ENCODE assay signal across 18 mouse cellular contexts in genomic region chr13:38614298-38614697, GRCm38 (mm10). TPM values are rescaled to one million over a fixed set of nuclear protein-coding genes. Genes with fewer than 3 reads are reported as not detected.
DNase-seq lines count a peak whose midpoint lies in the region; ATAC-seq and TF ChIP-seq lines count a peak whose summit lies in the region.
"Had no signal": no experiment of that assay in that cellular context is flagged by ENCODE, and none has a peak within 500 bp of the region (broad histone marks: within the 10 kb centered on the region; RNA-seq: fewer than 3 reads in every experiment).

No protein-coding gene starts in this region.

- 0 out of 2 replicates have a peak overlapping the region, but pooled peaks have one; percentile 18 for H3K27ac ChIP-seq in heart, embryonic 10.5 days
- peak overlapping the region; percentile 7; the same call in 1 of the 2 replicates for H3K27ac ChIP-seq in kidney, embryonic 16.5 days (ENCODE audit: low read length)
- peak overlapping the region; percentile 20 for H3K27ac ChIP-seq in bone marrow macrophage, adult 2 months (ENCODE audit: insufficient read depth, low read depth, low read length)
- H3K27ac ChIP-seq in liver, embryonic 16.5 days (ENCODE audit: low read length), result peak overlapping the region; percentile 45
- H3K27ac ChIP-seq in midbrain, embryonic 13.5 days, result no peak overlapping the region
- H3K27ac ChIP-seq: hindbrain, postnatal 0 days; kidney, postnatal 0 days; limb, embryonic 10.5 days; midbrain, embryonic 10.5 days; neural tube, embryonic 13.5 days had no signal

- H3K9ac ChIP-seq in kidney, embryonic 16.5 days (replicated peaks; ENCODE audit: low read length), result no peak overlapping the region
- peak overlapping the region; percentile 38 for H3K9ac ChIP-seq in liver, embryonic 16.5 days (ENCODE audit: low read depth, low read length)
- no peak overlapping the region for H3K9ac ChIP-seq in midbrain, embryonic 13.5 days (replicated peaks)
- H3K9ac ChIP-seq: neural tube, embryonic 13.5 days had no signal

- H3K4me2 ChIP-seq in kidney, embryonic 16.5 days (replicated peaks; ENCODE audit: low read depth, low read length), result 0 out of 2 replicates have a peak overlapping the region, but pooled peaks have one; percentile 5
- peak overlapping the region; percentile 22 for H3K4me2 ChIP-seq in liver, embryonic 16.5 days (ENCODE audit: low read depth, low read length)
- H3K4me2 ChIP-seq in midbrain, embryonic 13.5 days (replicated peaks), result no peak overlapping the region
- H3K4me2 ChIP-seq: neural tube, embryonic 13.5 days had no signal

- no peak for TF ChIP-seq POLR2A in bone marrow macrophage, adult 2 months (IDR thresholded peaks at IDR 0.05; ENCODE audit: borderline replicate concordance, low read depth, low read length)

- WGBS in heart, embryonic 10.5 days, result 54% methylated on average over 5 of the region's 5 CpGs
- 31% methylated on average over 5 of the region's 5 CpGs for WGBS in kidney, embryonic 16.5 days
- 23% methylated on average over 5 of the region's 5 CpGs for WGBS in liver, embryonic 16.5 days (ENCODE audit: insufficient replicate concordance)
- 92% methylated on average over 5 of the region's 5 CpGs for WGBS in midbrain, embryonic 13.5 days

- H3K9me3 ChIP-seq in heart, embryonic 10.5 days, result no peaks in the 10 kb centered on the region
- H3K9me3 ChIP-seq in kidney, embryonic 16.5 days (ENCODE audit: low read length), result no peaks in the 10 kb centered on the region
- no peaks in the 10 kb centered on the region for H3K9me3 ChIP-seq in liver, embryonic 16.5 days (replicated peaks; ENCODE audit: control insufficient read depth, low read length)
- H3K9me3 ChIP-seq in midbrain, embryonic 13.5 days, result no peaks in the 10 kb centered on the region; the same call in 1 of the 2 replicates
- H3K9me3 ChIP-seq: limb, embryonic 10.5 days; midbrain, embryonic 10.5 days; neural tube, embryonic 13.5 days had no signal

- peaks cover 12% of the 10 kb centered on the region; the same call in 1 of the 2 replicates for H3K4me1 ChIP-seq in heart, embryonic 10.5 days
- no peaks in the 10 kb centered on the region for H3K4me1 ChIP-seq in kidney, embryonic 16.5 days (ENCODE audit: insufficient read depth, low read length)
- peaks cover 18% of the 10 kb centered on the region for H3K4me1 ChIP-seq in bone marrow macrophage, adult 2 months (ENCODE audit: control insufficient read depth, insufficient read depth, low read length)
- H3K4me1 ChIP-seq in liver, embryonic 16.5 days (ENCODE audit: control insufficient read depth, low read depth, low read length), result peaks cover 30% of the 10 kb centered on the region
- H3K4me1 ChIP-seq in midbrain, embryonic 13.5 days (replicated peaks), result no peaks in the 10 kb centered on the region
- H3K4me1 ChIP-seq: limb, embryonic 10.5 days; midbrain, embryonic 10.5 days; neural tube, embryonic 13.5 days had no signal

- ATAC-seq in kidney, embryonic 16.5 days (ENCODE audit: low FRiP score, low TSS enrichment), result no peak
- no peak for ATAC-seq in liver, embryonic 16.5 days (ENCODE audit: low read depth)
- no peak for ATAC-seq in midbrain, embryonic 13.5 days
- ATAC-seq: forebrain, embryonic 14.5 days; hindbrain, postnatal 0 days had no signal

- H3K27me3 ChIP-seq in heart, embryonic 10.5 days (ENCODE audit: insufficient read depth, poor library complexity, severe bottlenecking), result no peaks in the 10 kb centered on the region
- no peaks in the 10 kb centered on the region for H3K27me3 ChIP-seq in kidney, embryonic 16.5 days (ENCODE audit: insufficient read depth, low read length)
- no peaks in the 10 kb centered on the region for H3K27me3 ChIP-seq in liver, embryonic 16.5 days (ENCODE audit: control insufficient read depth, insufficient read depth, low read depth, low read length)
- no peaks in the 10 kb centered on the region for H3K27me3 ChIP-seq in midbrain, embryonic 13.5 days
- H3K27me3 ChIP-seq: neural tube, embryonic 13.5 days had no signal

- no peak for TF ChIP-seq CTCF in bone marrow macrophage, adult 2 months (IDR thresholded peaks at IDR 0.05; ENCODE audit: low read depth, low read length)

- peaks cover 24% of the 10 kb centered on the region for H3K36me3 ChIP-seq in heart, embryonic 10.5 days
- H3K36me3 ChIP-seq in kidney, embryonic 16.5 days (ENCODE audit: insufficient read depth, low read length), result peaks cover 9% of the 10 kb centered on the region; the same call in 1 of the 2 replicates
- peaks cover 10% of the 10 kb centered on the region for H3K36me3 ChIP-seq in liver, embryonic 16.5 days (ENCODE audit: control insufficient read depth, insufficient read depth)
- peaks cover 45% of the 10 kb centered on the region for H3K36me3 ChIP-seq in midbrain, embryonic 13.5 days

- H3K4me3 ChIP-seq in heart, embryonic 10.5 days, result no peak overlapping the region
- H3K4me3 ChIP-seq in kidney, embryonic 16.5 days (ENCODE audit: low read length), result no peak overlapping the region
- H3K4me3 ChIP-seq in bone marrow macrophage, adult 2 months (ENCODE audit: insufficient read depth, low read length), result no peak overlapping the region
- no peak overlapping the region for H3K4me3 ChIP-seq in liver, embryonic 16.5 days (ENCODE audit: low read depth, low read length)
- no peak overlapping the region for H3K4me3 ChIP-seq in midbrain, embryonic 13.5 days (replicated peaks)
- H3K4me3 ChIP-seq: limb, embryonic 10.5 days; midbrain, embryonic 10.5 days; neural tube, embryonic 13.5 days had no signal

- no peak for DNase-seq in heart, embryonic 10.5 days (ENCODE audit: low spot score)
- DNase-seq in heart, adult 18-20 months, result no peak
- DNase-seq in kidney, adult 11 months, result no peak
- no peak for DNase-seq in left cerebral cortex, adult 8-10 months (ENCODE audit: low spot score in 2 of 2)
- DNase-seq: adrenal gland, postnatal 36 days; cerebellum, adult 9-10 months; right cerebral cortex, postnatal 14 days; thymus, postnatal 14 days had no signal

RNA-seq across cellular contexts. Expression of gene Bloc1s5, which starts 20.6 kb away (rescaled TPM):
- polyA plus RNA-seq in heart, embryonic 10.5 days (2016; fragmentation: Nextera tagmentation; extraction: Ambion mirVana), result 17.5 and 21.6 TPM in 2 replicates
- total RNA-seq in heart, adult 18-20 months (2021), result 10 to 100 TPM; 12.7 to 13.0 TPM
- polyA plus RNA-seq in kidney, embryonic 16.5 days (2015; fragmentation: Nextera tagmentation; extraction: Ambion mirVana), result 22.7 and 24.0 TPM in 2 replicates
- 8.1 and 11.1 TPM in 2 replicates for polyA plus RNA-seq in bone marrow macrophage, adult 2 months (2012; ENCODE audit: insufficient read depth, insufficient read length, missing spikeins)
- 10.2 and 11.2 TPM in 2 replicates for polyA plus RNA-seq in liver, embryonic 16.5 days (2015; fragmentation: Nextera tagmentation; extraction: Ambion mirVana)
- total RNA-seq in left cerebral cortex, adult 8-10 months (2022), result 10 to 100 TPM; 10.4 to 13.1 (median 11.9) TPM
- 28.4 and 30.2 TPM in 2 replicates for polyA plus RNA-seq in midbrain, embryonic 13.5 days (2015; fragmentation: Nextera tagmentation; extraction: Ambion mirVana)

RNA-seq across cellular contexts. Expression of gene Eef1e1, which starts 44.6 kb away (rescaled TPM):
- polyA plus RNA-seq in heart, embryonic 10.5 days (2016; fragmentation: Nextera tagmentation; extraction: Ambion mirVana), result 56.3 and 64.5 TPM in 2 replicates
- 10 to 100 TPM in 1 of 2 experiments, 1 to 10 TPM in 1; 9.3 to 14.2 TPM for total RNA-seq in heart, adult 18-20 months (2021)
- 54.1 and 55.3 TPM in 2 replicates for polyA plus RNA-seq in kidney, embryonic 16.5 days (2015; fragmentation: Nextera tagmentation; extraction: Ambion mirVana)
- 6.7 and 8.9 TPM in 2 replicates for polyA plus RNA-seq in bone marrow macrophage, adult 2 months (2012; ENCODE audit: insufficient read depth, insufficient read length, missing spikeins)
- 31.4 and 34.8 TPM in 2 replicates for polyA plus RNA-seq in liver, embryonic 16.5 days (2015; fragmentation: Nextera tagmentation; extraction: Ambion mirVana)
- 10 to 100 TPM; 20.4 to 33.1 (median 31.2) TPM for total RNA-seq in left cerebral cortex, adult 8-10 months (2022)
- polyA plus RNA-seq in midbrain, embryonic 13.5 days (2015; fragmentation: Nextera tagmentation; extraction: Ambion mirVana), result 91.3 and 92.3 TPM in 2 replicates
